Mouse (Mus musculus) kidney, postnatal 25 days (tissue): ENCODE measurements around the gene B3gnt9.
"Not testable (repeated sequence)": the region's sequence is repeated elsewhere in the genome, so short reads cannot be mapped to it uniquely, and the experiment has no call there.

ENCODE experiments used
- DNase-seq, 2 experiments: peaks; one replicate each; pipeline ENCODE4 v3.0.0; 2021; ENCODE audit warnings: mixed read lengths in 2 of 2

Gene B3gnt9

GRCm38 (mm10) chr8:105258911-105259720, 4.2 kb upstream of the B3gnt9 start:
- DNase-seq = peak in 1 of 2 experiments; percentile 44

DNA sequence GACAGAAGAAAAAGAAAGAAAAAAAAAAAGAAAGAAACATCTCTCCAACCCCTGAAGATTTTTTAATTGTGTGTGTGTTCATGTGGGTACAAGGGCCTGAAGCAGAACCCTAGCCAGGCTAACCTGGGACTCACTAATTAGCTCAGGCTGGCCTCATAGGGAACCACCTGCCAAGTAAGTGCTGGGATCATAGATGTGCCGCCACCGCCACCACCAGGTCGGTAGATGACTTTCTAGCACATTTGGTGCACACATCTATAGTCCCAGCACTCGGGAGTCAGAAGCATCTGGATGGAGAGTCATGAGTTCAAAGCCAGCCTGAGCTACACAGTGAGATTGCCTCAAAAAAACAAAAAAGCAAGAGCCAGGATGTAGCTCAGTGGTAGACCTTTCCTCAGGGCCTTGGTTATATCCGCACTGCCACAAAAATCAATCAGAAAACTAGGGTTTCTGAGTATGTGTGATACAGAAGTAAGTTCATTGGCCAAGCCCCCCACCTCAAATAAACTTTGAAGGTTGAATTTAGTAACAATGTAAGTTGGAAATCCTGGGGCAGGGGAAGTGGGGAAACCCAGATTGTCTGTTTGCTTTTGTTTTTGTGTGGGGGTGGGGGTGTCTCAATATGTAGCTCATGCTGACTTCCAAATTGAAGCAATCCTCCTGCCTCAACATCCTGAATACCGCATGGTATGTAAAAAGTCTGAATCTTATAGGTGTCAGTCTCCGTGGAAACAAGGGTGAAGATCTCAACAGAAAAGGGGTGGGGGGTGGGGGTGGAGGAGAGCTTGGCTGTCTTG, 2.6 kb upstream of the B3gnt9 start:
- no peak for DNase-seq

DNA sequence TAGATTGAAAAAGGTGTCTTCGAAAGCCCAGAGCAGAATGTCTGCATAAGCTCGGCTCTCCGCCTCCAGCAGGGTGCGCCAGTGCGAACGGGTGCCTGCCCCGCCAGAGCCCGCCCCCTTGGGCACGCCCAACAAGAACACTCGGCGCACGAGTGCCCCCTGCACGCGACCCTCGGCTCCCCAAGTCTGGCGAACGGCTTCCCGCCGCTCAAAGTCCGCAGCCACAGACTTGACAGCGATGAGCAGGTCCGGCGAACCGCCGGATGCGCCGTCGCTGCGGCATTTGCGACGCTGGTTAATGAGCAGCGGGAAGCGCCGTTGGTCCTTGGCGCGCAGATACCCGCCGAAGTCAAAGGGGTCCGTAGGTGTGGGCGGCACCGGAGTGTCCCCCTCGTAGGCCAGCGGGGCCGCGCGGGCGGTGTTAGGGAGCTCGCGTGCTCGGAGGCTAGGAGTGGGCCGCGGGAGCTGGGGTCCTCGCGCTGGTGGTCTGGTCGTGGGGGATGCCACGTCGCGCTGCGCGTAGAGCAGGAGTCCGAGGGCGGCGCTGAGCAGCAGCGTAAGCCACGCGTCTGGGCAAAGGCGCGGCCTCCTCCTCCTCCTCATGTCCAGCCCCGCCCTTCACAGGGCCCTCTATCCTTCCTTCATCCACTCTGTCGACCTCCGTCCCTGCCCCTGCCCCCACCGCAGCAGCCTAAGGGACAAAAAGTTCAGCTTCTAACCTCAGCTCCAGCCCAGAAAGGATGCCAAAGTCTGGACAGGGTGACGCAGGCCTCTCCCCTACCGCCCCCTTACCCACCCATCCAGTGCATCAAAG, 594 bp downstream of the B3gnt9 start:
- peak; percentile 92 to 93 for DNase-seq

DNA sequence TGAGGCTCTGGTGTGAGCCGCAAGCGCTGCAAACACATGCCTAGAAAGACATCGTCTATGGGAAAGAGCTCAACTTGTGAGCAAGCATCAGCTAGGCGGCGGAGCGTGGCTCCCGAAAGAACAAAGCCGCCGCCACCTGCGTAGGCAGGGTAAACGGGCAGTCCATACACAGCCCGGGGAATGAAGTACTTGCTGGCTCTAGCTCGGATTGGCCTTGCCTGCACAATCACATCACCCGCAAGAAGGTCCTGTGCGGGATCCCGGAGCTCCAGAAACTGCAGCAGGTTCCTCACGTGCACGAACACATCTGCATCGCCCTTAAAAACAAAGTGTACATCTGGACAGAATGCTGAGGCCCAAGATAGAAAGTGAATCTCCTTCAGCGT, 1.2 kb downstream of the B3gnt9 start:
- DNase-seq = no peak

GRCm38 (mm10) chr8:105252680-105253537, 2.0 kb downstream of the B3gnt9 start:
- no peak for DNase-seq

DNA sequence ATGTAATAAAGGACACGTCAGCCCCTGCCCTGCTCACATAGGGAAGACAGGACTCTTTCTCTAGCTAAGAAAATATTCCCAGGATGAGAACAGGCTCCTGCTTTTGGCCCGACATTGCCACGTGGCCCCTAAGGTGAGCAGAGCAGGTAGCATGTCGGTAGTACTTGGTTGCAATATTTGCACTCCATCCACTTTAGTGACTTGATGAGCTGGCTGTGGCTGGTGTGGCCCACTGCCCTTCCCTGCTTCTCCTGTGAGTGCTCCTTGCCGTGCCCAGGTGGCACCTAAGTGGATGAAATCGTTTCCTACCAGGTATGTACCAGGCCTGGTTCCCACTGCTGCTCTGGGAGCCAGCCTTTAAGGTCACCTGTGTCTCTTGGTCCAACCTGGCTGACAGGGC, 3.0 kb downstream of the B3gnt9 start:
- no peak for DNase-seq

GRCm38 (mm10) chr8:105241016-105241415, 13.9 kb downstream of the B3gnt9 start:
- DNase-seq = no peak

GRCm38 (mm10) chr8:105237442-105238142, 17.4 kb downstream of the B3gnt9 start:
- DNase-seq = no peak

DNA sequence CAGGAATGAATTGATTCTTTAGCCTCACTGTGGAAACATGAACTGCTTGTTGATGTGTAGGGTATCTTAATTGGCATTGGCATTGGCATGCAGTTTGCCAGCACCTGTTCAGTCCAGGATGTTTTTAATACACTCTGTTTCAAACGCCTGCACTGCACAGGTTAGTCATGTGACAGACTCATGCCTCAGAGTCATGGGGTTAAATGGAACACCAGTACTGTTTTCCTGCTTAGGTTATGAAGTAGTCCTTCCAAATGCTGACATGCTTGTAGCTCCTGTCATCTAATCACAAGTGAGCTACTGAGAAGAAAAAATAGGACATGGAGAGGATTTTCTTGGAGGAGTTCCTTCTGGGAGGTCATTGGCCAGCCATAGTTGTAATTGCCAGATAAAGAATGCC, 19.7 kb downstream of the B3gnt9 start:
- peak in 1 of 2 experiments; percentile 32 for DNase-seq

DNA sequence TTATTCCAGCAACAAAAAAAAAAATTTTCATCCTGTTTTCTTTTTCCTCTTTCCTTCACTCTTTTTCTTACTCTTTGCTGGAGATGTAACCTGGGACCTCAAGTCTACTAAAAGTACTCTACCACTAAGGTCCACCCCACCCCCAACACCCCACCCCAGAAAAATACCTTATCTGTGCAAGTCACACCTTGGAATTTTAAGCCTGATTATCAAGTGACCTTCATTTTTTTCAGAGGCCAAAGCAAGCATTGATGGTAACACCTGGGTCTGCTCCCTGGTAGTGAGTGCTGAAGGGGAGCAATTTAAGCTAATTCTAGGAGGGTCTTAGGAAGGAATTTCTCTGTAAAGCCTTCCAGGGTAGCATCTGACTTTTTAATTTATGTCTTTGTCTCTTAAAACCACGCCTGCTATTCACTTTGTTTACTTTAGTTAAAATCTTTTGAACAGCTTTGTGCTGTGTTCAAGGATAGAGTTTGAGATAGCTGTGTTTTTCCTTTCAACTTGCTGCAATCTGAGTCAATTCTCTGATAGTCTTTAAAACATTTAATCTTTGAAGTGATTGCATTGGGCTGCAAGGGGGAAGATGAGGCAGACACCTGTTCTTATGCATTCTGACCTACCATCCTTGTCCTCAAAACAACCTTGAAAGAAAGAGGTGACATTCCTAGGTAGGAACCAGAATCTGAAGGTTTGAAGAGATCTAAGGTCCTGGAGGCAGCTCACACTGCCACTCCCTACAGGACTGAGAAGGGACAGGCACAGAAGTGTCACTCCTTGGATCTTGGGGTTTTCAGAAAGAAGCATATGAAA, 21.6 kb downstream of the B3gnt9 start:
- no peak for DNase-seq

DNA sequence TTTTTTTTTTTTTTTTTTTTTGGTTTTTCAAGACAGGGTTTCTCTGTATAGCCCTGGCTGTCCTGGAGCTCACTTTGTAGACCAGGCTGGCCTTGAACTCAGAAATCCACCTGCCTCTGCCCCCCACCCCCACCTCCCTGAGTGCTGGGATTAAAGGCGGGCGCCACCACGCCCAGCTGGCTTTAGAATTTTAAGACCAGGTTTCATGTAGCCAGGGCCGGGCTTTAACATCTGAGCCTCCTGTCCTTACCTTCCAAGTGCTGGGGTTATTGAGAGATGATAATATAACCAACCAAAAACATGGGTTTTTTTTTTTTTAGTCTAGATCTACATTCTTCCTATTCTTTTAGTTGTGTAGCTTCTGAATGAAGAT, 22.6 kb downstream of the B3gnt9 start:
- not testable (repeated sequence) for DNase-seq

DNA sequence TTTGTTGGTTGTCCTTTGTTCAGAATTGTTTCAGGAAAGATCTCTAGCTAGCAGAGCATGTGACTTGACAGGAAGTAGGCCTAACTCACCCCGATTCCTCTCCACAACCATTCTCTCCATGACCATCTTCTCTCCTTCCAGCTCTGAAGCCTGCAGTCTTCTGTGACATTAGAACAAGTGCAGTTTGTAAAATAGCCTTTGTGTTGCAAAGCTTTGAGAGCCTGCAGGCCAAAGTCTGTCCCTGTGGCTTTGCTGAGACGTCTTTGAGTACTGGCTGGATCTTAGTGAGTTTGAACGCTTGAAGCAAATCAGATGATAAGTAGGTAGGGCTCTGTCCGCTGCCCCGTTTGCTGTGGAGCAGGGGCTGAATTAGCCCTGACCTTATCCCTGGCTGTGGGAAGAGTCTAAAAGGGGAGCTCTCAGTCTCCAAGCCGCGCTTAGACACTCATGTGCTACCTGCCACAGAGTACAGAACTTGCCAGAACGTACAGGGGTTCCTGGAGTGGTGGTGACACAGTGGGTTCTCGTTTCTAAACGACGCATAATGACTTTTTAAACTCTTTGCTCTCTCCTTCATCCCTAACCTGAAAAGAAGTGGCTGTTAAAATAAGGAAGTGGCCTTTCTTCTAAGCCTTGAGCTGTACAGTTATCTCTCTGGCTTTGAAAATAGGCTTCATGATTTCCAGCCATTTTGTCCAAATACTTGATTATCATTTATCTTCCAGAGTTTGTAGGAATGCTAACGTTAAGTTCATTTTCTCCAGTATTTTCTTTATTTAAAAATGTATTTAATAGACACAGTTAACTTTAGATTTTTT, 23.2 kb downstream of the B3gnt9 start:
- no peak for DNase-seq

DNA sequence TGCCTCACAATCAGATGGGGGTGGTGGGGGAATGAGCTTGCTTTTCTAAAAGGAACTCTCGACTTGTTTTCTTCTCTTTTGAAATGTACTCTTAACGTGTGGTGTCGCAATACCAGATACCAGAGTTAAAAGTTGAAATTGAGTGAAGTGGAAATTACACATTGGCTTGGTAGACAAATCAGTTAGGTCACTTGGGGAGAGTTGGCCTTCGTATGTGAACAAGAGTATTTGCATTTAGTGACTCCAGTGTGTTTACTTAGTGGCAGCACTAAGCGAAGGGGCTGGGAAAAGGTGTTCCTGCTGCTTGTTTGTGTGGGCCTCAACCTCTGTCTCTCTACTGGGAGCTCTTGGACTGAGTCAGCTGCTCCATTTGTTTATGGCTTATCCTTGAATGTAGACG, 29.0 kb downstream of the B3gnt9 start:
- DNase-seq = no peak

- no peak for DNase-seq
Measured at GRCm38 (mm10) chr8:105225272-105225593, 29.7 kb downstream of the B3gnt9 start.

GRCm38 (mm10) chr8:105224413-105225271, 30.3 kb downstream of the B3gnt9 start, which contains the start of gene D230025D16Rik:
Gene D230025D16Rik (plus strand): TSS chr8:105225145.
- peak; percentile 97 for DNase-seq

DNA sequence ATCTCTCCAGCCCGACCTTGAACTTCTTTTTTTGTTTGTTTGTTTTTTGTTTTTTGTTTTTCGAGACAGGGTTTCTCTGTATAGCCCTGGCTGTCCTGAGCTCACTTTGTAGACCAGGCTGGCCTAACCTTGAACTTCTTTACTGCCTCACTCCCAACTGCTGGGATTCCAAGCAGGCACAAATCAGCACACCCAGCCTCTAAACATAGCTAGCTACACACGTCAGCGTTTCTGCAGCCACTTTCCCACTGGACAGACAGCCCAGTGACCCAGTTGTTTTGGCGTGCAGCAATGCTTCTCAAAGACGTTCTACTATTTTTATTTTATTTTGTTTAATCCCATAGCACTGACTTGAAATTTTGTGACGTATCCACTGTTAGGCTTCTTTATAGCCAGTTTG, 31.1 kb downstream of the B3gnt9 start:
- DNase-seq = no peak

- no peak for DNase-seq
Measured at GRCm38 (mm10) chr8:105217926-105218522, 36.9 kb downstream of the B3gnt9 start.

GRCm38 (mm10) chr8:105214104-105214503, 40.8 kb downstream of the B3gnt9 start:
- no peak for DNase-seq
